Mouse (Mus musculus) limb, embryonic 15.5 days (tissue): ENCODE results near the gene Amz2. TPM values are rescaled to one million over a fixed set of nuclear protein-coding genes. Genes with fewer than 3 reads are reported as not detected.

Experiments
- ATAC-seq: fragments of 200-750 bp; cut with Nextera tagmentation; 2 replicates; pipeline ENCODE4 v1.8.0; 2017; ENCODE audit warnings: low read depth, moderate TSS enrichment; ENCODE audit not compliant: insufficient number of reproducible peaks, low FRiP score, low TSS enrichment
- H3K27ac ChIP-seq: fragments of 300-500 bp; sonication (generic); 2 replicates; pipeline ENCODE4 v1.5.1; 2015; ENCODE audit warnings: moderate library complexity, mild to moderate bottlenecking, inconsistent platforms
- H3K27me3 ChIP-seq: fragments of 300-500 bp; sonication (generic); 2 replicates; pipeline ENCODE4 v1.6.1; 2015; ENCODE audit warnings: inconsistent platforms
- H3K36me3 ChIP-seq: fragments of 300-500 bp; sonication (generic); 2 replicates; pipeline ENCODE4 v1.6.1; 2015; ENCODE audit warnings: inconsistent platforms
- H3K4me1 ChIP-seq: fragments of 300-500 bp; sonication (generic); 2 replicates; pipeline ENCODE4 v1.6.1; 2015; ENCODE audit warnings: inconsistent platforms
- H3K4me2 ChIP-seq: fragments of 300-500 bp; sonication (generic); 2 replicates; pipeline ENCODE4 v1.6.1; 2015; ENCODE audit warnings: mild to moderate bottlenecking, inconsistent platforms
- H3K4me3 ChIP-seq: fragments of 300-500 bp; sonication (generic); 2 replicates; pipeline ENCODE4 v1.5.1; 2015; ENCODE audit warnings: mild to moderate bottlenecking, inconsistent platforms
- H3K9ac ChIP-seq: fragments of 300-500 bp; sonication (generic); 2 replicates; pipeline ENCODE4 v1.6.1; 2015; ENCODE audit warnings: inconsistent platforms
- H3K9me3 ChIP-seq: fragments of 300-500 bp; sonication (generic); 2 replicates; pipeline ENCODE4 v1.6.1; 2016; ENCODE audit warnings: inconsistent platforms
- WGBS: fragments of 180-500 bp; shearing (Covaris S2); methylation state at CpG from one replicate; pipeline ENCODE4 v1.1.7; 2015; 5-methylcytosine and 5-hydroxymethylcytosine counted together
- polyA plus RNA-seq: library from polyadenylated mRNA; unstranded; fragments of >200 nt; fragmentation: Nextera tagmentation; extraction: Ambion mirVana; gene quantifications from 2 replicates; pipeline ENCODE4 v1.2.1, GENCODE M21; 2015

The Amz2 gene
- polyA plus RNA-seq, 1 experiment from 2014 or later: 42.5 TPM

DNA sequence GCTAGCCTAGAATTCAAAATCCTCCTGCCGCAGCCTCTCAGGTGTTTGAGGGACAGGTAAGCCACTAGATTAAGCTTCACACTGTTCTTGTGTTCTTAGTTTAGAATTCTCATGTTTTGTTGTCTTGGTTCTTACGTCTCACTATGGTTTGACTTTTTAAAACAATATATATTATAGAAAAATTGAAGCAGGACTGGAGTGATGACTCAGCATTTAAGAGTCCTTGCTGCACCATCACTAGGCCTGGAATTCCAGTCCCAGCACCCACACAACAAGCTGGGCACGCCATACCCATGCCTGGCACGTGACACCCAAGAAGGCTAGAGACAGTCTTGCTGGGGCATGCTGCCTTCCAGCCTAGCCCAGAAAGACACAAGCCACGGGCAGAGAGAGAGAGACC lies 19.3 kb upstream of the Amz2 start:
- no peak overlapping the region for H3K4me3 ChIP-seq
- no peak overlapping the region for H3K9ac ChIP-seq
- H3K9me3 ChIP-seq: no peaks in the 10 kb centered on the region
- H3K4me2 ChIP-seq: no peak overlapping the region
- no peak overlapping the region for H3K27ac ChIP-seq
- H3K4me1 ChIP-seq: no peaks in the 10 kb centered on the region
- 89% methylated on average over 5 of the region's 5 CpGs for WGBS
- no peak for ATAC-seq
- H3K36me3 ChIP-seq: peaks cover 2% of the 10 kb centered on the region; the same call in 1 of the 2 replicates
- H3K27me3 ChIP-seq: no peaks in the 10 kb centered on the region

- Histone ChIP-seq H3K4me2 (no peak overlapping the region), H3K9me3 (no peaks in the 10 kb centered on the region), H3K27ac (no peak overlapping the region), H3K9ac (no peak overlapping the region), H3K27me3 (no peaks in the 10 kb centered on the region), H3K36me3 (no peaks in the 10 kb centered on the region), H3K4me1 (no peaks in the 10 kb centered on the region), H3K4me3 (no peak overlapping the region)
- 90% methylated on average over 15 of the region's 15 CpGs for WGBS
- no peak for ATAC-seq
Measured at GRCm38 (mm10) chr11:109410197-109410980, 15.4 kb upstream of the Amz2 start.

DNA sequence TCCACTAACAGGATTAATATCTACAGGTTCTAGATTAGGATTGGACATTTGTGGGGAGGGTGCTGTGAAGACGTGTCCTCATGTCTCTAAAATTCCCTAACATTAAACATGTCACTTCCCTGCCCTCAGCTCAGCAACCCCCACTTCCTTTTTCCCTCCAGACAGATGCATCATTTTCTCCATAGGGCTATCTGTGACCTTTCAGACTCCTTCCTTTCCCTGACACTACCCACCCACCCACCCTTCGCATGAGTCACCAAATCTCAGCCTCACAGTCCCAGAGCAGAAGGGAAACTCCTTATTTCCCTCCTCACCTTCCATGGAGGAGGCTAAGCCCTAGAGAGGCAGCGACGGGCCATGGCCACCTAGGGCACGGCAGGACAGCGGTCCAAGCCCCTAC lies 12.1 kb upstream of the Amz2 start, which contains the start of gene 9930022D16Rik:
Gene 9930022D16Rik, plus strand, starts transcription at position 301 of the 400 bp plus-strand sequence.
- H3K27me3 ChIP-seq: no peaks in the 10 kb centered on the region
- no peaks in the 10 kb centered on the region for H3K4me1 ChIP-seq
- H3K9me3 ChIP-seq: no peaks in the 10 kb centered on the region
- H3K4me3 ChIP-seq: no peak within 1 kb of the TSS
- ATAC-seq: no peak
- H3K9ac ChIP-seq: no peak within 1 kb of the TSS
- H3K27ac ChIP-seq: no peak within 1 kb of the TSS
- H3K4me2 ChIP-seq: no peak within 1 kb of the TSS
- no peaks in the 10 kb centered on the region for H3K36me3 ChIP-seq
- WGBS: 87% methylated on average over 6 of the region's 6 CpGs

DNA sequence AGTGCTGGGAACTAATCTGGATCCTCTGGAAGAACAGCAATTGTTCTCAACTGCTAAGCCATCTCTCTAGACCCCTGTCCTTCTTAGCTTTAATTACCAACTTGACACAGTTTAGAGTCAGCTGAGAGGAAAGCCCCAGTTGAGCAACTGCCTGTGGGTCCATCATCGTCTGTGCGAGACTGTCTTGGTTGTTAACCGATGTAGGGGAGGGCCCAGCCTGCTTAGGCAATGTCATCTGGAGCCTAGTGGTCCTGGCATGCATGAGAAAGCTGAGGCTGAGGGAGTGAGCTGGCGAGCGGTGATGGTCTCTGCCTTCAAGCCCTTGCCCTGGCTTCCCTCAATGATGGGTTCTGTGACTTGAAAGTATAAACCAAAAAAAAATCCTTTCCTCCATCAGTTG lies 10.9 kb upstream of the Amz2 start:
- Histone ChIP-seq H3K27ac (no peak overlapping the region), H3K4me2 (no peak overlapping the region), H3K4me3 (no peak overlapping the region), H3K4me1 (no peaks in the 10 kb centered on the region), H3K9ac (no peak overlapping the region), H3K9me3 (no peaks in the 10 kb centered on the region), H3K27me3 (no peaks in the 10 kb centered on the region), H3K36me3 (no peaks in the 10 kb centered on the region)
- no peak for ATAC-seq
- WGBS: 89% methylated on average over 5 of the region's 5 CpGs

- no peaks in the 10 kb centered on the region for H3K9me3 ChIP-seq
- ATAC-seq: no peak
- no peaks in the 10 kb centered on the region for H3K27me3 ChIP-seq
- no peaks in the 10 kb centered on the region for H3K4me1 ChIP-seq
- H3K27ac ChIP-seq: no peak overlapping the region
- WGBS: 80% methylated on average over 8 of the region's 8 CpGs
- H3K9ac ChIP-seq: no peak overlapping the region
- no peak overlapping the region for H3K4me3 ChIP-seq
- no peak overlapping the region for H3K4me2 ChIP-seq
- no peaks in the 10 kb centered on the region for H3K36me3 ChIP-seq
Measured at GRCm38 (mm10) chr11:109416709-109417420, 8.9 kb upstream of the Amz2 start.

DNA sequence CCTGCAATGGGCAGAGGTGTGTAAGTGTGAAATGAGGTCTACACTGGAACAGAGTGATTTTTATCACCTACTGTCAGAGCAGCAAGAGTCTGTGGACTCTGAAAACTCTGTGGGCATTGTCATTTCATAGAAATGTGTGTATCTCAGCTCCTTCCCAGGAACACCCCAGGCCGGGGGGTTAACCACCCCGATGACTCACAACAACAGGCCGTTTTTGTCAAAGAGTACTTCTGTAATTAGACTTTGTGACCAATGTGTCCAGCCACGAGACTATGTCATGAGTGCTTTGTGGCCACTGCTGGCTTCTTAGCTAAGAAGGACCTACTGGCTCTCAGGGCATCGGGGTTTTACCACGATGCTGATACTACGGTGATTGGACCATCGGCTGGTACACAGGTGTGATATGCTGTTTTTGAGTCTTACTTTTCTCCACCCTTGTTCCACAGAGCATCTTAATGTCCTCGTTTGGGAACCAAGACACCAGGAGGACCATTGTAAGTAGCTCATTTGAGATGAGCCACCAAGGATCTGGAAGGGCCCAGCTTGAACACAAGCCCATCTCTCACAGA lies 8.2 kb upstream of the Amz2 start:
- no peak for ATAC-seq

GRCm38 (mm10) chr11:109419461-109419860 lies 6.3 kb upstream of the Amz2 start:
- ATAC-seq: no peak
- H3K27me3 ChIP-seq: no peaks in the 10 kb centered on the region
- H3K27ac ChIP-seq: no peak overlapping the region
- H3K4me2 ChIP-seq: no peak overlapping the region
- H3K9me3 ChIP-seq: no peaks in the 10 kb centered on the region
- WGBS: 45% methylated on average over 4 of the region's 4 CpGs
- no peaks in the 10 kb centered on the region for H3K4me1 ChIP-seq
- H3K9ac ChIP-seq: no peak overlapping the region
- no peaks in the 10 kb centered on the region for H3K36me3 ChIP-seq
- no peak overlapping the region for H3K4me3 ChIP-seq

More for the DNA sequence above, 8.2 kb upstream of the Amz2 start:
- H3K9me3 ChIP-seq: no peaks in the 10 kb centered on the region
- no peak overlapping the region for H3K4me2 ChIP-seq
- no peaks in the 10 kb centered on the region for H3K4me1 ChIP-seq
- H3K27me3 ChIP-seq: no peaks in the 10 kb centered on the region
- 87% methylated on average over 9 of the region's 9 CpGs for WGBS
- H3K9ac ChIP-seq: no peak overlapping the region
- no peak overlapping the region for H3K4me3 ChIP-seq
- H3K36me3 ChIP-seq: no peaks in the 10 kb centered on the region
- H3K27ac ChIP-seq: no peak overlapping the region

DNA sequence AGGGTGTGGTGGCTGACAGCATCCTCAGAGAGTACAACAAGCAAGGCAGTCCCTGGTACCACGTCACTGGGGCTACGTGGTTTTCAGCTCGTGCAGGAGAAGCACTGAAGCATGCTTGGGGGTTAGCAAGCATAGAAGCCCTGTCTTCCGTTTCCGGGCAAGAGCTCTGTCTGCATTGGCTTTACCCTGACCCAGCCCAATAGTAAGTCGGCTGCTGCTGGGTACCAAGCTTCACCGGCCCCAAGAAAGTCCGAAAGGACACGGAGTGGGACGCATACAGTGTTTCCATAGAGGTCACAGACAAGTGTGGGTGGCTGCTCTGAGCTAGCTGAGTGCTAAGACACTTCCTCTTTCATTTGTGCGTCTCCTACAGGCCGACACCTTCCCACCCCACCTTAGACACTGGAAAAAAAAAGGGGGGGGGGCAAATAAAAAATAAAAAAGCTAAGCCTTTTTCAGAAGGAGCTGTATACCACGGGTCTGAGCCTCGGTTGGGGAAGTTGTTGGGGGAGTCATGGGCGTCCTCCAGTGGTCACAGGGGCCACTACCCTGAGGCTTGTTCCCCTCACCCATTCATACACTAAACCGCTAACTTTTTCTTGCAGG lies 5.7 kb upstream of the Amz2 start:
- Histone ChIP-seq H3K36me3 (no peaks in the 10 kb centered on the region), H3K4me2 (no peak overlapping the region), H3K4me3 (no peak overlapping the region), H3K27me3 (no peaks in the 10 kb centered on the region), H3K9ac (no peak overlapping the region), H3K4me1 (peaks cover under 1% of the 10 kb centered on the region; the same call in 1 of the 2 replicates), H3K27ac (no peak overlapping the region), H3K9me3 (no peaks in the 10 kb centered on the region)
- WGBS: 49% methylated on average over 16 of the region's 16 CpGs
- no peak for ATAC-seq

- 78% methylated on average over 14 of the region's 14 CpGs for WGBS
- H3K27ac ChIP-seq: no peak overlapping the region
- H3K4me3 ChIP-seq: no peak overlapping the region
- H3K9ac ChIP-seq: no peak overlapping the region
- ATAC-seq: no peak
- peaks cover 5% of the 10 kb centered on the region; the same call in 1 of the 2 replicates for H3K4me1 ChIP-seq
- no peaks in the 10 kb centered on the region for H3K9me3 ChIP-seq
- no peaks in the 10 kb centered on the region for H3K27me3 ChIP-seq
- no peak overlapping the region for H3K4me2 ChIP-seq
- H3K36me3 ChIP-seq: no peaks in the 10 kb centered on the region
Measured at GRCm38 (mm10) chr11:109420567-109420962, 5.2 kb upstream of the Amz2 start.

GRCm38 (mm10) chr11:109421205-109421604 lies 4.5 kb upstream of the Amz2 start:
- Histone ChIP-seq H3K9me3 (no peaks in the 10 kb centered on the region), H3K4me3 (no peak overlapping the region), H3K27me3 (no peaks in the 10 kb centered on the region), H3K27ac (no peak overlapping the region), H3K4me2 (no peak overlapping the region), H3K9ac (no peak overlapping the region), H3K4me1 (peaks cover 5% of the 10 kb centered on the region; the same call in 1 of the 2 replicates), H3K36me3 (no peaks in the 10 kb centered on the region)
- ATAC-seq: no peak
- WGBS: 67% methylated on average over 5 of the region's 5 CpGs

GRCm38 (mm10) chr11:109422263-109422662 lies 3.5 kb upstream of the Amz2 start:
- no peak for ATAC-seq

More at GRCm38 (mm10) chr11:109422263-109422662, 3.5 kb upstream of the Amz2 start:
- Histone ChIP-seq H3K27me3 (no peaks in the 10 kb centered on the region), H3K36me3 (no peaks in the 10 kb centered on the region), H3K27ac (no peak overlapping the region), H3K4me2 (no peak overlapping the region), H3K9ac (no peak overlapping the region), H3K4me3 (no peak overlapping the region), H3K9me3 (no peaks in the 10 kb centered on the region), H3K4me1 (peaks cover 11% of the 10 kb centered on the region)
- WGBS: over 99% methylated on average over 4 of the region's 4 CpGs
